Mouse (Mus musculus) olfactory bulb, adult 2 months (tissue): ENCODE data around the gene Olfr1062.
"Not testable (repeated sequence)": the region's sequence is repeated elsewhere in the genome, so short reads cannot be mapped to it uniquely, and the experiment has no call there.

Experiments used
- CTCF ChIP-seq: fragments of 200-500 bp; IDR thresholded peaks from 2 replicates; pipeline ENCODE4 v1.5.1; 2012; ENCODE audit warnings: low read depth, mild to moderate bottlenecking, low read length, moderate library complexity; ENCODE audit not compliant: insufficient read depth
- POLR2A ChIP-seq: fragments of 200-500 bp; IDR thresholded peaks from 2 replicates; pipeline ENCODE4 v1.6.1; 2012; ENCODE audit warnings: mild to moderate bottlenecking, low read depth, low read length, moderate library complexity; ENCODE audit not compliant: insufficient read depth

- TF ChIP-seq CTCF, POLR2A: not testable (repeated sequence)
Measured at GRCm38 (mm10) chr2:86388461-86388860, 38.1 kb downstream of the Olfr1062 start, which contains the start of gene Olfr1058.
